Mouse (Mus musculus): ENCODE results near the gene Elovl7. TPM values are rescaled to one million over a fixed set of nuclear protein-coding genes. Genes with fewer than 3 reads are reported as not detected.

Elovl7 gene
- polyA plus RNA-seq, 1 experiment: 0.51 TPM

DNA sequence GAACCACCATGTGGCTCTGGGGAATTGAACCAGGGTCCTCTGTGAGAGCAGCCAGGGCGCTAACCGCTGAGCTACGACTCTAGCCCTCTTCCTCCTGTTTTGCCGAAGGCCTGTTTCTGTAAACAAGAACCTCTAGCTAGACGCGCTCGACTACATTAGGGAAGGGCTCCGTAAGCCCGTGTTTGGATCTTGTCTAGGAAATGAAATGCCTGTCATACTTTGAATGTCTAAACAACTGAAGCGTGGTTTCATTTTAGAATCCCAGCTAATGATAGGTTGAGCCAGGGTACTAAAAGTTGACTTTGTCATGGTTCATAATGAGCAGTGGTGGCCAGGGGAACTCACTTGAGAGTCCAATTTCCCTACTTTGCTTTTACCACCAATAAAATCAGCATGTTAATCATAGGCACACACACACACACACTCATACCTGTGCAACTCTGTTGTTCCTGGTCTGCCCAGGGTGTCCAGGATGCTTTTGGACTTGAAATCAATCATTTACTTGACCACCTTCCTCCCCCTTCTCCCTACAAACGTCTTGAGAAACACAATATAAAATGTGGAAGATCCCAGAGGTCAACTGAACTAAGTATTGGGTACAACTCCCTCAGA lies 31.0 kb downstream of the Elovl7 start:
- Histone ChIP-seq H3K79me3 (ENCODE audit: low read depth) (no peaks in the 10 kb centered on the region), H3K4me3 (ENCODE audit: insufficient read depth, poor library complexity, severe bottlenecking) (no peak overlapping the region), H3K36me3 (ENCODE audit: control insufficient read depth, insufficient read depth) (no peaks in the 10 kb centered on the region), H3K79me2 (ENCODE audit: control insufficient read depth, insufficient read depth) (no peaks in the 10 kb centered on the region), H3K27me3 (ENCODE audit: control insufficient read depth, insufficient read depth, insufficient read length) (no peaks in the 10 kb centered on the region), H3ac (ENCODE audit: control insufficient read depth, insufficient read length, low read depth) (no peak overlapping the region)
- TF ChIP-seq CEBPB (IDR thresholded peaks at IDR 0.05; ENCODE audit: low read depth) (no peak), CTCF (IDR thresholded peaks at IDR 0.05; ENCODE audit: control insufficient read depth, insufficient read depth, insufficient read length) (no peak), MYOD1 (IDR thresholded peaks at IDR 0.05; ENCODE audit: control insufficient read depth, insufficient read length, low read depth) (no peak), MYOG (IDR thresholded peaks at IDR 0.05; ENCODE audit: control insufficient read depth, extremely low read depth, insufficient read length) (no peak), FOSL1 (IDR thresholded peaks at IDR 0.05; ENCODE audit: insufficient read depth, low read length, poor library complexity, severe bottlenecking) (no peak), MAX (IDR thresholded peaks at IDR 0.05) (no peak), USF1 (IDR thresholded peaks at IDR 0.05; ENCODE audit: low read depth) (no peak)

DNA sequence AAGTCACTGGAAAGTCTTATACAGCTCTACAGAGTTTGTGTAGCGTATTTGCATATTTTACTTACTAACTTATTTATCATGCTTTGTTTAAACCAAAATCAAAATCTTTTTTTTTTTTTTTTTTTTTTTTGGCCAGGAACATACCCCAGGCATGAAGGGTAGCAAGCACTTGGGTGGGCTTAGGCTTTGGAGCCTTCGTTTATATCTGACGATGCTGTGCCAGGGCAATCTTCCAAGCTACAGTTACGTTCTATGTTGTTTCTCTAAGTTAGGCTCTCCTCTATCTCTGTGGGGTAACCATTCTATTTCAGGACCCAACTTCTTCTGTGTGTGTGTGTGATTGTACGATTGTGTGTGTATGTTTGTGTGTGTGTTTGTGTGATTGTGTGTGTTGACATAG lies 36.9 kb downstream of the Elovl7 start:
- Histone ChIP-seq H3K79me2 (ENCODE audit: control insufficient read depth, insufficient read depth) (no peaks in the 10 kb centered on the region), H3K27me3 (ENCODE audit: control insufficient read depth, insufficient read depth, insufficient read length) (no peaks in the 10 kb centered on the region), H3K36me3 (ENCODE audit: control insufficient read depth, insufficient read depth) (no peaks in the 10 kb centered on the region), H3K4me3 (ENCODE audit: insufficient read depth, poor library complexity, severe bottlenecking) (no peak overlapping the region), H3ac (ENCODE audit: control insufficient read depth, insufficient read length, low read depth) (no peak overlapping the region), H3K79me3 (ENCODE audit: low read depth) (no peaks in the 10 kb centered on the region)
- no peak for TF ChIP-seq MAX (IDR thresholded peaks at IDR 0.05)
- no peak for TF ChIP-seq USF1 (IDR thresholded peaks at IDR 0.05; ENCODE audit: low read depth)
- TF ChIP-seq MYOG (IDR thresholded peaks at IDR 0.05; ENCODE audit: control insufficient read depth, extremely low read depth, insufficient read length): no peak
- TF ChIP-seq CTCF (IDR thresholded peaks at IDR 0.05; ENCODE audit: control insufficient read depth, insufficient read depth, insufficient read length): no peak
- TF ChIP-seq FOSL1 (IDR thresholded peaks at IDR 0.05; ENCODE audit: insufficient read depth, low read length, poor library complexity, severe bottlenecking): no peak
- no peak for TF ChIP-seq CEBPB (IDR thresholded peaks at IDR 0.05; ENCODE audit: low read depth)
- TF ChIP-seq MYOD1 (IDR thresholded peaks at IDR 0.05; ENCODE audit: control insufficient read depth, insufficient read length, low read depth): no peak

DNA sequence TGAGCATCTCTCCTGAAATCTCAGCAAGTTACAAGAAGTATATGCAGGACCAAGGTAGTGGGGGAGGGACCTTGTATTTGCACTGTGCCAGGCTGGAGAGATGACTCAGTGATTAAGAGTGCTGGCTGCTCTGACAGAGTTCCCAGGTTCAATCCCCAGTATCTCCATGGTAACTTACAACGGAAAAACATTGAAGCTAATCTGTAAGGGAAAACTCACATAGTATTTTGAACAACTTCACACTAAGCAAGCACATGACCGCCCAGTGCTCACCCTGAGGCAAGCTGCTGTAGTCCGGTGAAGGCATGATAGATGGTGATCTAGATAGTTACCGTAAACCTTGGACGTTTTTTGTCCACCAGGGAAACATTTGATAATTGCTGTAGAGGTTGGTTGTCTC lies 39.8 kb downstream of the Elovl7 start:
- Histone ChIP-seq H3ac (ENCODE audit: control insufficient read depth, insufficient read length, low read depth) (no peak overlapping the region), H3K36me3 (ENCODE audit: control insufficient read depth, insufficient read depth) (no peaks in the 10 kb centered on the region), H3K79me3 (ENCODE audit: low read depth) (no peaks in the 10 kb centered on the region), H3K4me3 (ENCODE audit: insufficient read depth, poor library complexity, severe bottlenecking) (no peak overlapping the region), H3K27me3 (ENCODE audit: control insufficient read depth, insufficient read depth, insufficient read length) (no peaks in the 10 kb centered on the region), H3K79me2 (ENCODE audit: control insufficient read depth, insufficient read depth) (no peaks in the 10 kb centered on the region)
- TF ChIP-seq FOSL1 (IDR thresholded peaks at IDR 0.05; ENCODE audit: insufficient read depth, low read length, poor library complexity, severe bottlenecking) (no peak), CTCF (IDR thresholded peaks at IDR 0.05; ENCODE audit: control insufficient read depth, insufficient read depth, insufficient read length) (no peak)

DNA sequence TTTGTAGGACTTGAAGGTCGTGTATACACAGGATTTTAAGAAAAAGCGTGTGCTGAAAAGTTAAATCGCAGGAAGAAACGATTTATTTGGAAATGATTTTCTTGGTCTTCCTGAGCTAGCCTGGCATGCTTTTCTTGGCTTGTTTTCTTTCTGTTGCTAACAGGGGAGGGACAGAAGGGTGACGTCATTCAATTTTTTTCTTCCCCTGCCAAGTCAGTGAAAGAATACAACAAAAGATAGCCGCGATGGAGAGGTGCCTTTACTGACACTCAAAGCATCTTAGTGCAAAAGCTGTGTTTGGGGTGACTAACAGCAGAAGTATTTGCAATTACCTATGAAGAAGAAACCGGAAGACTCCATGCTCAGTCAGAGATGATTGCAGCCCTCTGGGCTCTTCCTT lies 48.8 kb downstream of the Elovl7 start:
- no peaks in the 10 kb centered on the region for H3K27me3 ChIP-seq (ENCODE audit: control insufficient read depth, insufficient read depth, insufficient read length)
- no peaks in the 10 kb centered on the region for H3K79me2 ChIP-seq (ENCODE audit: control insufficient read depth, insufficient read depth)
- TF ChIP-seq USF1 (IDR thresholded peaks at IDR 0.05; ENCODE audit: low read depth): no peak
- no peak for TF ChIP-seq CTCF (IDR thresholded peaks at IDR 0.05; ENCODE audit: control insufficient read depth, insufficient read depth, insufficient read length)
- no peak for TF ChIP-seq MAX (IDR thresholded peaks at IDR 0.05)
- no peak for TF ChIP-seq MYOD1 (IDR thresholded peaks at IDR 0.05; ENCODE audit: control insufficient read depth, insufficient read length, low read depth)
- no peak for TF ChIP-seq MYOG (IDR thresholded peaks at IDR 0.05; ENCODE audit: control insufficient read depth, extremely low read depth, insufficient read length)
- TF ChIP-seq CEBPB (IDR thresholded peaks at IDR 0.05; ENCODE audit: low read depth): no peak
- no peak for TF ChIP-seq FOSL1 (IDR thresholded peaks at IDR 0.05; ENCODE audit: insufficient read depth, low read length, poor library complexity, severe bottlenecking)
- H3K36me3 ChIP-seq (ENCODE audit: control insufficient read depth, insufficient read depth): no peaks in the 10 kb centered on the region
- no peak overlapping the region for H3K4me3 ChIP-seq (ENCODE audit: insufficient read depth, poor library complexity, severe bottlenecking)
- H3K79me3 ChIP-seq (ENCODE audit: low read depth): no peaks in the 10 kb centered on the region
- H3ac ChIP-seq (ENCODE audit: control insufficient read depth, insufficient read length, low read depth): no peak overlapping the region

- H3K36me3 ChIP-seq (ENCODE audit: control insufficient read depth, insufficient read depth): no peaks in the 10 kb centered on the region
- H3K27me3 ChIP-seq (ENCODE audit: control insufficient read depth, insufficient read depth, insufficient read length): no peaks in the 10 kb centered on the region
- H3ac ChIP-seq (ENCODE audit: control insufficient read depth, insufficient read length, low read depth): no peak overlapping the region
- H3K79me2 ChIP-seq (ENCODE audit: control insufficient read depth, insufficient read depth): no peaks in the 10 kb centered on the region
- TF ChIP-seq MAX (IDR thresholded peaks at IDR 0.05) (no peak), MYOG (IDR thresholded peaks at IDR 0.05; ENCODE audit: control insufficient read depth, extremely low read depth, insufficient read length) (no peak), FOSL1 (IDR thresholded peaks at IDR 0.05; ENCODE audit: insufficient read depth, low read length, poor library complexity, severe bottlenecking) (no peak), MYOD1 (IDR thresholded peaks at IDR 0.05; ENCODE audit: control insufficient read depth, insufficient read length, low read depth) (no peak), USF1 (IDR thresholded peaks at IDR 0.05; ENCODE audit: low read depth) (no peak), CTCF (IDR thresholded peaks at IDR 0.05; ENCODE audit: control insufficient read depth, insufficient read depth, insufficient read length) (no peak), CEBPB (IDR thresholded peaks at IDR 0.05; ENCODE audit: low read depth) (no peak)
- no peaks in the 10 kb centered on the region for H3K79me3 ChIP-seq (ENCODE audit: low read depth)
- H3K4me3 ChIP-seq (ENCODE audit: insufficient read depth, poor library complexity, severe bottlenecking): no peak overlapping the region
These were observed 51.2 kb downstream of the Elovl7 start for GRCm38 (mm10) chr13:108265394-108265793.

Data from C2C12 (cell line).